Mouse (Mus musculus) layer of hippocampus, postnatal 14 days (tissue): ENCODE data around the gene Prkce. TPM values are rescaled to one million over a fixed set of nuclear protein-coding genes. Genes with fewer than 3 reads are reported as not detected.

Experiments used
- DNase-seq, 2 experiments: peaks; one replicate each; pipeline ENCODE4 v3.0.0; 2021 to 2022; ENCODE audit warnings: low spot score in 2 of 2, mixed read lengths in 1 of 2
- total RNA-seq, 2 experiments: library from RNA; stranded (reverse); gene quantifications; 2 replicates each; pipeline ENCODE4 v1.2.3; 2021

The Prkce gene
- total RNA-seq, 2 experiments from 2014 or later: 380 TPM

DNA sequence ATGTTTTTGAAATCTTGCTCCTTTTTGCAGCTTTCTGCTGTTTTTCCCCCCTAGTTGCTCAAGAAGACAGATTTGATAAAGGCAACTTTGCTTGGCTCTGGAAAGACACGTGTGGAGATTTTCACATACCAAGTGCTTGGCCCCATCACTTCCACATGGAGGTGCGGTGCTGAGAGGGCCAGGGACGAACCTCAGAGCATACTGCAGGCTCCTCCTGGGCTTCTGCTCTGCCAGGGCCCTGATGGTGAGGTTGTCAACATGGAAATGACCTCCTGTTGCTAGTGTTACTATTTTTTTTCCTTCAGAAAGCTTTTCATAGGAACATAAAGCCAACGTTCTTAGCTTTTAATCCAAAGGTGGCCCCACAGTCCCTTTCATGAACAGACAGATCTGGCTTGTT lies 191.3 kb downstream of the Prkce start:
- DNase-seq: no peak

GRCm38 (mm10) chr17:86360849-86361248 lies 193.3 kb downstream of the Prkce start:
- DNase-seq: no peak

DNA sequence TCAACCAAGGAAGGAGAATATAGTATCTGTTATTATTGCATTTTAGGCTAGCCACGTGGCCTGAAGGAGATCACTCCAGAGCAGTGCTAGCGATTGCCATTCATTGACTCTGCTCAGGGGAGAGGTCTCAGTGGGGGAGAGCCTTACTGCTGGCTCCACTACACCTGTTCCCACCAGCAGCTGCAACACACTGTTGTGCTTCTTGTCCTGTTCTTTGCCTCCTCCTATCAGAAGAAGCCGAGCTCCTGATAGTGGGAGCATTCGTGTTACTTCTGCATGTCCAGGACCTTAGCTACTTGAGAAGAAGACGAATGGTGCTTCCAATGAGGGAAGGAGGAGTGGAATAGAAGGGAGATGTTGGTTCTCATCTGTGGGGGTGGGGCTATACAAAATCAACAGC lies 195.8 kb downstream of the Prkce start:
- DNase-seq: no peak

- DNase-seq: no peak
Observed at GRCm38 (mm10) chr17:86364349-86365075, 196.9 kb downstream of the Prkce start.

DNA sequence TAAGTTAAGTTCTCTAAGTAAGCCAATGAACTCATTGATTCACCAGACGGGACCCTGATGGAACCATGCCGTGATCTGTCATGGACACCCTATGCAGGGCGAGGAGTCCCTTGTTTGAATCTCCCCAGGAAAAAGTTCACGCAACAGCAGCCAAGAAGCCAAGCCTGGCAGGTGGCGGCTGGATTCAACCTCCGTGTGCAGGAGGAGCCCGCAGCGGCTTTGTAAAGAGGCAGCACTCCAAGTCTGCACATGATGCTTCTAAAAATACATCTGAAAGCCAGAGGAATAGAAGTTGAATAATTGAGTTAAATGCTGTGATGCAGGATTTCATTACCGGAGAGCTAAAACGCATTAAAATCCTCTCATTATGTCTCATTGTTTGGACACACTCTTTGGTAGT lies 199.3 kb downstream of the Prkce start:
- DNase-seq: peak in 1 of 2 experiments; percentile 62

DNA sequence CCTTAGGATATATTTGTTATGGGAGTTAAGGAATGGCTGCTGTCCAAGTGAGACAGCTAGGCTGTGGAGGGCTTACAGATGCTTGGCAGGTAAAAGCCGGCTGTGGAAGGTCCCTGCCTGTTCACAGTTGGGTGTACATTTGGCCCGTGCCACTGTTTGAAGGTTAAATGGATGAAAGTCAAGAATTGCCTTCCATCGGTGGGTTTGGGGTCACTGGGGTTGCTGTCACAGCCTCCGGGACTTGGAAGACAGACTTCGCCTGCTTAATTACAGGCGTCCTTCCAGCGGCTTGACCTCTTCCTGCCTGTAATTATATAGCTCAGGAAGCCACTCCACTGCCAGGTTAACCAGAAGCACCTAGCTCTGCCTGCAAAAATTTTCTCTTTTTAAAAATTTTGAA lies 200.1 kb downstream of the Prkce start:
- DNase-seq: no peak

GRCm38 (mm10) chr17:86370106-86370742 lies 202.6 kb downstream of the Prkce start:
- DNase-seq: no peak

DNA sequence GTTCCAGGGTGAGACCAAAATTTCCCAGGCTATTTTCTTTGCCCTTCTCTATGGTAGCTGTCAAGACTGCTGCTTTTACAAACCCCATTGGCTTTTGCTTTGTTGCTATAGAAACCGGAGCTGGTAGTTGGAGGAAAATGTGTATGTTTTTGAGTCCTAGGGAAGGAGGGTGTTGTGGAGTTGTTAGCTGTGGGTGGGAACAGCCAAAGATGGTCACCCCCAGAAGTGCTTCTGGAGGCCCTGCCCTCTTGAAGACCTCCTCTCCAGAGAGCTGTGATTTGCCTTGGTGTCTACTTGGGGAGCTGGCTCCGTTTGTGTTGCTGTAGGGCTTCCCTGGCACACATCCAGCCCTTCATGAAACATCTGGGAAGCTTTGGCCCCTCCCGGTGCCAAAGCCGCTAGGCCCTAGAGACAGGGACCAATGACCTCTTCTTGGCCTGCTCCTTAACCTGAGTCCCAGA lies 203.5 kb downstream of the Prkce start:
- DNase-seq: no peak

- no peak for DNase-seq
Observed at GRCm38 (mm10) chr17:86376389-86376788, 208.8 kb downstream of the Prkce start.

DNA sequence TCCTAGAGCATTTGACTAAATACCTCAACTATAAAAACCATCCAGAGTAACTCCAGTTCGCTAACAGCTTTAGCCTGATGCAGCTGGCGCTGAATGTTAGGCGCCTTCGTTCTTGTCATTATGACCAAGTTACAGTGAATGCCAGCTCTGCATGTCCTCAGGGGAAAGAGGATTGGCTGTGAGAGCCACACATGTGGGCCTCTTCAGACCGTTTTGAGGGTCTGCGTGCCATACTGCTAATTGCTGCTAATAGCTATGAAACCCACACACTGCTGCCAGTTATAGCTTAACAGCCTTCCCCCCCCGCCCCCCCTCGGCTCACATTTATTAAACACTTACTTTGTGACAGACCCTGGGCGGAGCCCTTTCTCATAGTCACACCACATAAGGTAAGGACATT lies 210.3 kb downstream of the Prkce start:
- DNase-seq: no peak

- DNase-seq: no peak
Observed at GRCm38 (mm10) chr17:86378611-86379010, 211.0 kb downstream of the Prkce start.

- DNase-seq: no peak
Observed at GRCm38 (mm10) chr17:86379405-86380137, 212.0 kb downstream of the Prkce start.

- DNase-seq: no peak
Observed at GRCm38 (mm10) chr17:86381464-86381863, 213.9 kb downstream of the Prkce start.

DNA sequence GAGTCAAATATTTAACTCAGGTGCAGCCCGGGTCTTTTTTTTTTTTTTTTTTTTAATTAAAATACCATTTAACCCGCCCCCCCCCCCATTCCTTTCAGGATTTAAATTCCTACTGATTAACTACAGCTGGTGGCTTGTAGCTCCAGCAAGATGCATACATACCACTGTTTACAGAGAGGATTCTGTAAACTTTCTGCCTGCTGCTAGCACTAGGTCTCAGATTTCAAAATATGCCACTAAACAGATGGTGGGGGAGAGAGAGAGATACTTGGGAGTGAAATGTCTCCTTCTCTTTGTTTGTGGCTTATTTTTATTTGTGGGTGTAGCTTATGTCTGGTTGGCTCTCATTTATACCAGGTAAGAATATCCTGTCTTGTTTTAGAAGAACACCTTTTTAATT lies 215.3 kb downstream of the Prkce start:
- DNase-seq: no peak

- DNase-seq: no peak
Observed at GRCm38 (mm10) chr17:86383699-86384572, 216.4 kb downstream of the Prkce start.

- no peak for DNase-seq
Observed at GRCm38 (mm10) chr17:86392475-86392874, 224.9 kb downstream of the Prkce start.

DNA sequence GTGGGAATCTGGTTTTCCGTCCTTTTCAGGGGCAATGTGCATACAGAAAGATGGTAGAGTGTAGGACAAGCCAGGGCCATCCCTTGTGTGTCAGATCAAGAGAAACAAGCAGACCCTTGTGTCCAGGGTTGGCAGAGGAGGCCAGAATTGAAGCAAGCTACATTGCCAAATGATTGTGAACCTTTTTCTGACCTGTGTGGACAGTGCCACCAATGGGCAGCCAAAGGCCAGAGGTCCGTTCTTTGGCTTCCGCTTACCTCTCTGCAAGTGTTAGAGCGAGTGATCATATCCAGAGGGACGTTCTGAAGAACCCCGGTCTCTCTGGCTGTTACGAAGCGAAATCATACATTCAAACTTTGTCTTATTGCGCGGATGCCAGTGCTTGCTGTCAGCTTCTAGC lies 225.6 kb downstream of the Prkce start:
- DNase-seq: no peak

DNA sequence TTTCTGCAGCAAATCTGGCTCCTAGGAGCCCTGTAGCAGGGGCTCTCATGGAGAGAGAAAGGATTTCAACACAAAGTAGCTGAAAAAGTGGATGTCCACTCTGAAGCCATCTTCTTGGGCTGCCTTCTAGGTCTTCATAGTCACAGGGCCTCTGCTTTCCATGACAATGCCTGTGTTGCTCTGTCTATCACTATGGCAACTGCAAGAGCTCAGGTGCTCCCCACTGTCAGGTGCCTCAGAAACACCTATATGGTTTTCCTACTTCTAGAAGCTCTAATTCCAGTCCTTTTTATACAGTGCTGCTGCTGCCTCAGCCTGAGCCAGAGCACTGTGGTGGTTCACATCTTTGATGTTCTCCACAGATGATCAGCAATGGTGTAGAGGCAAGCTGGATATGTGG lies 229.5 kb downstream of the Prkce start:
- no peak for DNase-seq

- DNase-seq: no peak
Observed at GRCm38 (mm10) chr17:86397647-86398046, 230.1 kb downstream of the Prkce start.

GRCm38 (mm10) chr17:86398226-86398625 lies 230.6 kb downstream of the Prkce start:
- no peak for DNase-seq

DNA sequence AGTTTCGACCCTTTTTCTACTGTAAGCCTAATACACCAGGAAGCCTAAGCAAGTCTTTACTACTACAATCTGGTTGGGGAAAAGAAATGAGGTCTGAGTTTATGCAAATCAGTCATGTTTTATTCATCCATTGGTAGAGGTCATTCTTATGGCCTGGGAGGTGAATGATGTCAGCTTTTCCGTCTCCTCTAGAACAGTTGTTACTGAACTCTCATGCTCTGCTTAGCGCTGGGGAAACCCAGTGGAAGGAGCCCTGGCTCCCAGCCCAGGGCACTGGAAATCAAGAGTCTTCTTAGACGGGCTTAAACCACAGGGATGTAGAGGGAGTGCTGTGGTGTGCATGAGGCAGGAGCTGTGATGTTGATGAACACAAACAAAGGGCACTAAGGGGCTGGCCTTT lies 232.4 kb downstream of the Prkce start:
- no peak for DNase-seq
